Mouse (Mus musculus): ENCODE measurements around the gene Cmtm6. TPM values are rescaled to one million over a fixed set of nuclear protein-coding genes. Genes with fewer than 3 reads are reported as not detected.

Gene Cmtm6
- polyA plus RNA-seq, 1 experiment = 13.2 TPM

DNA sequence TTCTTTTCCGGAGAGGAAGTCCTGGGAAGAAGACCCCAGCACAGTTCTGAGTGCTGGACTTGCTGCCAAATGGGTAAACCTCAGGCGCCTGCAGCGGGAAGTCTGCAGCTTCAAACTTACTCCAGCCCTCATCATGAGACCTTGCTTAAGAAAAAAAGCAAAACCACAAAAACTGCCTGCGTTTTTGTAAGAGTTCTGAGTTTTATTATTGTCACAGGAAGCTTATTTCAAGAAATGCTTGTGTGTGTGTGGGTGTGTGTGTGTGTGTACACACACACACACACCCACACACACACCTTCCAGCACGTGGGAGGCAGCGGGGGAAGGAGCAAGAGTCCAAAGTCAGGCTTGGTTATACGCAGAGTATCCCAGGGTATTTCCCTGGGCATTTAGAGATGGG, 27.4 kb downstream of the Cmtm6 start:
- no peak overlapping the region for H3K4me3 ChIP-seq (ENCODE audit: insufficient read depth, poor library complexity, severe bottlenecking)
- H3K36me3 ChIP-seq (ENCODE audit: control insufficient read depth, insufficient read depth) = peaks cover 21% of the 10 kb centered on the region
- H3K27me3 ChIP-seq (ENCODE audit: control insufficient read depth, insufficient read depth, insufficient read length) = no peaks in the 10 kb centered on the region
- no peaks in the 10 kb centered on the region for H3K79me2 ChIP-seq (ENCODE audit: control insufficient read depth, insufficient read depth)
- H3ac ChIP-seq (ENCODE audit: control insufficient read depth, insufficient read length, low read depth) = no peak overlapping the region
- TF ChIP-seq FOSL1 (IDR thresholded peaks at IDR 0.05; ENCODE audit: insufficient read depth, low read length, poor library complexity, severe bottlenecking) (no peak), USF1 (IDR thresholded peaks at IDR 0.05; ENCODE audit: low read depth) (no peak), MYOD1 (IDR thresholded peaks at IDR 0.05; ENCODE audit: control insufficient read depth, insufficient read length, low read depth) (no peak), MYOG (IDR thresholded peaks at IDR 0.05; ENCODE audit: control insufficient read depth, extremely low read depth, insufficient read length) (no peak), CEBPB (IDR thresholded peaks at IDR 0.05; ENCODE audit: low read depth) (no peak), CTCF (IDR thresholded peaks at IDR 0.05; ENCODE audit: control insufficient read depth, insufficient read depth, insufficient read length) (no peak), MAX (IDR thresholded peaks at IDR 0.05) (no peak)
- H3K79me3 ChIP-seq (ENCODE audit: low read depth) = no peaks in the 10 kb centered on the region

DNA sequence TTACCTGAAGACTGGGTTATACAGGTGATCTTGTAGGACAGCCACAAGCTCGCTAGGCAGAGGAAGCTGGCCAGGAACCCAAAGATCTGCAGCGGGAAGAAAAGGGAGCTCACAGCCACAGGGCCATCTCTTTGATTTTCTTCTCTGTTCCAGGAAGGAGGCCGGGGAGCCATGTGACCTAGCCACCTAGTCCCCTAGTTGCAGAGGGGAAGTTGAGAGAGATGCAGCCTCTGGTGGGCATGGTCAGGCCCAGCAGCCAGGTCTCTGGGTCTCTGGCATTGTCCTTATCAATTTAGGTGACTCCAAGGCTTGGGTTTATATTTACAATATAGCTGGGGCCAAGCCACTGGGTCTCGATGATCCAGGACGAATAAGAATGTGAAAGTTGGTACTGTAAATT, 27.9 kb downstream of the Cmtm6 start:
- H3K4me3 ChIP-seq (ENCODE audit: insufficient read depth, poor library complexity, severe bottlenecking) = no peak overlapping the region
- no peaks in the 10 kb centered on the region for H3K27me3 ChIP-seq (ENCODE audit: control insufficient read depth, insufficient read depth, insufficient read length)
- TF ChIP-seq MYOD1 (IDR thresholded peaks at IDR 0.05; ENCODE audit: control insufficient read depth, insufficient read length, low read depth) (no peak), CEBPB (IDR thresholded peaks at IDR 0.05; ENCODE audit: low read depth) (no peak), CTCF (IDR thresholded peaks at IDR 0.05; ENCODE audit: control insufficient read depth, insufficient read depth, insufficient read length) (no peak), MYOG (IDR thresholded peaks at IDR 0.05; ENCODE audit: control insufficient read depth, extremely low read depth, insufficient read length) (no peak), MAX (IDR thresholded peaks at IDR 0.05) (no peak), FOSL1 (IDR thresholded peaks at IDR 0.05; ENCODE audit: insufficient read depth, low read length, poor library complexity, severe bottlenecking) (no peak), USF1 (IDR thresholded peaks at IDR 0.05; ENCODE audit: low read depth) (no peak)
- no peak overlapping the region for H3ac ChIP-seq (ENCODE audit: control insufficient read depth, insufficient read length, low read depth)
- peaks cover 21% of the 10 kb centered on the region for H3K36me3 ChIP-seq (ENCODE audit: control insufficient read depth, insufficient read depth)
- no peaks in the 10 kb centered on the region for H3K79me3 ChIP-seq (ENCODE audit: low read depth)
- H3K79me2 ChIP-seq (ENCODE audit: control insufficient read depth, insufficient read depth) = no peaks in the 10 kb centered on the region

DNA sequence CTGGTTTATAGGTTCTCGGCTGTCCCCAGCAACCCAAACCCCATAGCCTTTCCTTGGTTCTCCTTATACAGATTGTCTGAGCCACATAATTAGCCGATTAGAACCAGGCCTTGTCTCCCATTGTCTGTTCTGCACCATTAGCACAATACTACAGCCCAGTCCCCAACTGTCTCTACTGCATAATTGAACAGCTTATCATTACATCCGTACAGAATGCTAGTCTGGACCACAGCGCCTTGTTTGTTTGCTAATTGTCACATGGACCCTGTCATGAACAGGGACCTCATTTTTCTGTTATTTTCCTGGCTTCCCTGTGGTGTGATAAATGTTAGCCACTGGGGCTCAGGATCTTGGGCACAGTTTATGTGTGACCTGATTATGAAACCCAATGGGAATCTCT, 29.0 kb downstream of the Cmtm6 start:
- TF ChIP-seq MYOG (IDR thresholded peaks at IDR 0.05; ENCODE audit: control insufficient read depth, extremely low read depth, insufficient read length) (no peak), MAX (IDR thresholded peaks at IDR 0.05) (no peak), FOSL1 (IDR thresholded peaks at IDR 0.05; ENCODE audit: insufficient read depth, low read length, poor library complexity, severe bottlenecking) (no peak), USF1 (IDR thresholded peaks at IDR 0.05; ENCODE audit: low read depth) (no peak), MYOD1 (IDR thresholded peaks at IDR 0.05; ENCODE audit: control insufficient read depth, insufficient read length, low read depth) (no peak), CEBPB (IDR thresholded peaks at IDR 0.05; ENCODE audit: low read depth) (no peak), CTCF (IDR thresholded peaks at IDR 0.05; ENCODE audit: control insufficient read depth, insufficient read depth, insufficient read length) (no peak)
- H3K36me3 ChIP-seq (ENCODE audit: control insufficient read depth, insufficient read depth) = peaks cover 21% of the 10 kb centered on the region
- H3K27me3 ChIP-seq (ENCODE audit: control insufficient read depth, insufficient read depth, insufficient read length) = no peaks in the 10 kb centered on the region

DNA sequence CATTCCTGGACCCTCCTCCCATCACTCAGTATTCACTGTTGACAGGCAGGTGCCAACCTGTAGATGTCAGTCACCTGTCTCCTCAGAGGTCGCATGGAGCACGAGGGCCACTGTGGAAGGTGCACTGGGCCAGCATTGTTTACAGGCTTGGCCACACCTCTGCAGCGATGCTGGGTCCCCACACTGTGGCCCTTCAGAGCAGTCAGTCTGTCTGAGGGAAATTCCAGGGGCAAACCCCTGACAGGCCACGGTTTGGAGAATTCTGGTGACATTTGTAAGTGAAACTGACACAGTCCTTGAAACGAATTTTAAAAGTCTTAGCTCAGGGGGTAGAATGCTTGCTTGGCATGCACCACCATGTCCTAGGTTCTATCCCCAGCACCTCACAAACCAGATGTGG, 29.4 kb downstream of the Cmtm6 start:
- Histone ChIP-seq H3K4me3 (ENCODE audit: insufficient read depth, poor library complexity, severe bottlenecking) (no peak overlapping the region), H3K36me3 (ENCODE audit: control insufficient read depth, insufficient read depth) (peaks cover 21% of the 10 kb centered on the region)

More for the DNA sequence above, 29.0 kb downstream of the Cmtm6 start:
- H3ac ChIP-seq (ENCODE audit: control insufficient read depth, insufficient read length, low read depth) = no peak overlapping the region
- H3K79me2 ChIP-seq (ENCODE audit: control insufficient read depth, insufficient read depth) = no peaks in the 10 kb centered on the region
- H3K79me3 ChIP-seq (ENCODE audit: low read depth) = no peaks in the 10 kb centered on the region
- no peak overlapping the region for H3K4me3 ChIP-seq (ENCODE audit: insufficient read depth, poor library complexity, severe bottlenecking)

DNA sequence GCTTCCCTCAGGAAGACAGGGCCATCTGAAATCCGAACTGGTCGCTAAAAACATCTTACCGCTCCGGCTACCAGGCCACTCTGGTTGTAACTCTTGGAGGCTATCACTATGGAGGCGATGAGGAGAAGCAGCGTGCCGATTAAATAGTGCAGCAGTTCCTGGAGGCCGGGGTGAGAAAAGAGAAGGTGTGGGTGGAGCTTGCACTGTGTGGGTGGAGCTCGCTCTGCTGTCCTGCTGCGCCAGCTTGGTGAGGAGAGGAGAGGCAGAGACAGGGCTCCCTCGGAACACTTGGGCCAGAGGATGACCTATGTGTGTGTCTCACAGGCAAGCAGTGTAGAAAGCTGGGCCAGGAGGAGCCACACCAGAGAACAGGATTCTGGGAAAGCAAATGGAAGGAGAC, 30.9 kb downstream of the Cmtm6 start:
- H3ac ChIP-seq (ENCODE audit: control insufficient read depth, insufficient read length, low read depth) = no peak overlapping the region
- H3K27me3 ChIP-seq (ENCODE audit: control insufficient read depth, insufficient read depth, insufficient read length) = no peaks in the 10 kb centered on the region
- H3K79me2 ChIP-seq (ENCODE audit: control insufficient read depth, insufficient read depth) = no peaks in the 10 kb centered on the region
- H3K79me3 ChIP-seq (ENCODE audit: low read depth) = no peaks in the 10 kb centered on the region
- TF ChIP-seq FOSL1 (IDR thresholded peaks at IDR 0.05; ENCODE audit: insufficient read depth, low read length, poor library complexity, severe bottlenecking) (no peak), CEBPB (IDR thresholded peaks at IDR 0.05; ENCODE audit: low read depth) (no peak), MAX (IDR thresholded peaks at IDR 0.05) (no peak), MYOG (IDR thresholded peaks at IDR 0.05; ENCODE audit: control insufficient read depth, extremely low read depth, insufficient read length) (no peak), CTCF (IDR thresholded peaks at IDR 0.05; ENCODE audit: control insufficient read depth, insufficient read depth, insufficient read length) (no peak), MYOD1 (IDR thresholded peaks at IDR 0.05; ENCODE audit: control insufficient read depth, insufficient read length, low read depth) (no peak), USF1 (IDR thresholded peaks at IDR 0.05; ENCODE audit: low read depth) (no peak)
- H3K36me3 ChIP-seq (ENCODE audit: control insufficient read depth, insufficient read depth) = peaks cover 21% of the 10 kb centered on the region
- H3K4me3 ChIP-seq (ENCODE audit: insufficient read depth, poor library complexity, severe bottlenecking) = no peak overlapping the region

More for the DNA sequence above, 29.4 kb downstream of the Cmtm6 start:
- Histone ChIP-seq H3K79me3 (ENCODE audit: low read depth) (no peaks in the 10 kb centered on the region), H3ac (ENCODE audit: control insufficient read depth, insufficient read length, low read depth) (no peak overlapping the region), H3K27me3 (ENCODE audit: control insufficient read depth, insufficient read depth, insufficient read length) (no peaks in the 10 kb centered on the region), H3K79me2 (ENCODE audit: control insufficient read depth, insufficient read depth) (no peaks in the 10 kb centered on the region)
- TF ChIP-seq CTCF (IDR thresholded peaks at IDR 0.05; ENCODE audit: control insufficient read depth, insufficient read depth, insufficient read length) (no peak), USF1 (IDR thresholded peaks at IDR 0.05; ENCODE audit: low read depth) (no peak), MYOD1 (IDR thresholded peaks at IDR 0.05; ENCODE audit: control insufficient read depth, insufficient read length, low read depth) (no peak), CEBPB (IDR thresholded peaks at IDR 0.05; ENCODE audit: low read depth) (no peak), MAX (IDR thresholded peaks at IDR 0.05) (no peak), FOSL1 (IDR thresholded peaks at IDR 0.05; ENCODE audit: insufficient read depth, low read length, poor library complexity, severe bottlenecking) (no peak), MYOG (IDR thresholded peaks at IDR 0.05; ENCODE audit: control insufficient read depth, extremely low read depth, insufficient read length) (no peak)

DNA sequence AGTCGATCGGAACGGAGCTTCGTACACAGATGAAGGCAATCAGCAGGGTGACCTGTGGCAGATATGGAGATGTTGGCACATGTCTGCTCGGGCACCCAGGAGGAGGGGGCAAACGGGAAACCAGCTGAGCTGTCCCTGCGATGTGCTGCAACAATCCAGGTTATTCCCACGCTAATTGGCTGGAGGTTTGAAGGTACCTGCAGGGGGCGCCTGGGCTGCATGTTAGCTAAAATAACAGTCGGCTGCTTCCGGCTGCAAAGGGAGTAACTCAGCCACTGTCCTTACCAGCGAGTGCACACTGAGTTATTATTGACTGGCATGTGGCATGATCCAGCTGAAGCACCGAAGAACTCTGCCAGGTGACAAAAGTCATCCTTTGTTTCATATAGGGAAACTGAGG, 32.4 kb downstream of the Cmtm6 start:
- no peak overlapping the region for H3K4me3 ChIP-seq (ENCODE audit: insufficient read depth, poor library complexity, severe bottlenecking)
- H3ac ChIP-seq (ENCODE audit: control insufficient read depth, insufficient read length, low read depth) = no peak overlapping the region
- no peaks in the 10 kb centered on the region for H3K79me3 ChIP-seq (ENCODE audit: low read depth)
- H3K79me2 ChIP-seq (ENCODE audit: control insufficient read depth, insufficient read depth) = no peaks in the 10 kb centered on the region
- H3K27me3 ChIP-seq (ENCODE audit: control insufficient read depth, insufficient read depth, insufficient read length) = no peaks in the 10 kb centered on the region
- H3K36me3 ChIP-seq (ENCODE audit: control insufficient read depth, insufficient read depth) = peaks cover 19% of the 10 kb centered on the region
- TF ChIP-seq MYOD1 (IDR thresholded peaks at IDR 0.05; ENCODE audit: control insufficient read depth, insufficient read length, low read depth) (no peak), CTCF (IDR thresholded peaks at IDR 0.05; ENCODE audit: control insufficient read depth, insufficient read depth, insufficient read length) (peak; percentile 3)

All from C2C12 (cell line).